Mouse (Mus musculus) ZHBTc4 (cell line): ENCODE results near the gene Cldn22.
"Not testable (repeated sequence)": the region's sequence is repeated elsewhere in the genome, so short reads cannot be mapped to it uniquely, and the experiment has no call there.

Experiments
- DNase-seq: peaks from one replicate; pipeline ENCODE4 v3.0.0-alpha.2; 2011; ENCODE audit warnings: low read depth, low spot score

Gene Cldn22

GRCm38 (mm10) chr8:47824182-47824581 is at the start of gene Cldn22:
Gene Cldn22 (plus strand): TSS chr8:47824482.
- peak; percentile 33 for DNase-seq

GRCm38 (mm10) chr8:47777415-47777814 is 46.9 kb upstream of the Cldn22 start:
- no peak for DNase-seq

DNA sequence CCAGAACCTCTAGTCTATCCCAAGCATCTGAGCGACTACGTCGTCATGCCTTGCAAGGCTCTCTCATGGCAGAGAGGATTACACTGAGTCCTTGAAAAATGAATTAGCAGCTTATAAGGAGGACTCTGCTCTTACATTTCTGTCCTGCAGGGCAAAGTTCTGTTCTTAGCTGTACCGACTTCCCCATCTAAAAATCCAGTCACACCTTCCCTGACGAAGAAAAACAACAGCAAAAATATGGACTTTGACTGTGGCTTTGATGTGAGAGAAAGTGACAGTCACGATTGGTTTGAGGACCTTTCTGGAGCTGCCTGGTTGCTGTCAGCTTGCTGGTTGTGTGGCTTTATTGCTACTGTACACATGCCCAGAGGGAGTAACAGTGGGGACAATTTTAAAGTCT is 44.7 kb upstream of the Cldn22 start:
- no peak for DNase-seq

DNA sequence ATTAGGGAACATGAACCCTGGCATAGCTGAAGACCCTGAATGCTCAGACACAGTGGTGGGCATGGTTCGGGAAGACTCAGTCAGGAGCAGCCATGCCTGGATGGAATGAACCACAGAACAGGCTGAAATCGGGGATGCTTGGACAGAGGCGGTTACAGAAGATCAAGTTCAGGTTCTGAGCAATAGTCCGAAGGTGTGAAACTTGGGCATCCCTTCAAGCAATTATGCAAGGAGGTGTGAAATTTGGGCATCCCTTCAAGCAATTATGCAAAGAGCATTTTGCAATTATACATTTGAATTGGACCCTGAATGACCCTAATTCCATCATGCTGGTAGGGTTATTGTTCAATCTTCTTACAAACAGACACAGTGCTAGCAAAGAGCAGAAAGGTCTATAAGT is 42.4 kb upstream of the Cldn22 start:
- no peak for DNase-seq

DNA sequence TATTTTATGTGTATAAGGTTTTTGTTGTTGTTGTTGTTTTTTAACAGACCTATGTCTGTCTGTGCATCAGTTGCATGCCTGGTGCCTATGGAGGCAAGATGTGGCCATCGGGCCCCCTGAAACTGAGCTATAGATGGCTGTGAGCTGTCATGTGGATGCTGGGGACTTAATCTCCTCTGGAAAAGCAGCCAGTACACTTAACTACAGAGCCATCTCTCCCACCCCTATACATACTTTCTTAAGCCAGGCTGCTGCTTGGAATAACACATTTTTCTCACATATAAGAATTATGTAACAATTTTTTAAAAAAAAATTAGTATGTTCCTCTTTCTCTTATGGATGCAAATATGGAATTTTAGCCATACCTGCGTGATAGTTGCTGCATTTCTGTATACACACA is 40.7 kb upstream of the Cldn22 start:
- no peak for DNase-seq

DNA sequence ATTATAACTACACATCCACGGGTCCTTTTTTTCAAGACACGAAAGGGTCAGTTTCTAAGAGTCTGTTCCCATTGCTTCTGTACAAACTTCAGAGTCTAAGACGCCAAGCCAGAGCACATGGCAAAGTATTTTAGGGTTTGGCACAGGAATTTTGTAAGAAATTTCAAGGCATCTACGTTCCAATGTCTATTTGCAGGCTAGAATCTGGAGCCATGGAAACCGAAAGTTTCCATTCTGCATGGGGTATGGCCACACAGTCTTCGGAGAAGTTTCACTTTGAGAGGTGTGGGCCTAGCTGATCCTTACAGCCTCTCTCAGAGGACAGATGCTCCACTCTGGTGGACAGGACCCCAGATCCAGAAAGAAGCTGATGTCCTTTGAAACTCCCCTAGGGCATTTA is 40.3 kb upstream of the Cldn22 start:
- no peak for DNase-seq

- DNase-seq: no peak
These were observed 39.8 kb upstream of the Cldn22 start for GRCm38 (mm10) chr8:47784436-47784835.

DNA sequence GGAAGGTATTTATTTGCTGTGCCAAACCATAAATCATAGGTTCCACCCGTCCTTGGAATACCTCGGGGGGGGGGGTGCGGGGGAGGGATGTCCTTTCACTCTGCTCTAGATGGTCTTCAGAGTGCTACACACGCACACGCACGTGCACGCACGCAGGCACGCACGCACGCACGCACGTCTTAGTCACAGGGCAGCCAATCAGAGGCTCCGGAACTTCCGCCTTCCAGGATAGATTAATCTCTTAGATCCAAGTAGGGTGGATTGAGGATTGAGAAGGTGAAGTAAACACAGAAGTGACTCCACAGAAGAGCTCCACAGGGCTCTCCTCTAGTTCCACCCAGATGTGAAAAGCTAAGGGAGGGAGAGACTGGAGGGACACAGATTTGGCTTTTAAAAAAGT is 38.0 kb upstream of the Cldn22 start:
- peak; percentile 42 for DNase-seq

GRCm38 (mm10) chr8:47787705-47788104 is 36.6 kb upstream of the Cldn22 start:
- DNase-seq: no peak

DNA sequence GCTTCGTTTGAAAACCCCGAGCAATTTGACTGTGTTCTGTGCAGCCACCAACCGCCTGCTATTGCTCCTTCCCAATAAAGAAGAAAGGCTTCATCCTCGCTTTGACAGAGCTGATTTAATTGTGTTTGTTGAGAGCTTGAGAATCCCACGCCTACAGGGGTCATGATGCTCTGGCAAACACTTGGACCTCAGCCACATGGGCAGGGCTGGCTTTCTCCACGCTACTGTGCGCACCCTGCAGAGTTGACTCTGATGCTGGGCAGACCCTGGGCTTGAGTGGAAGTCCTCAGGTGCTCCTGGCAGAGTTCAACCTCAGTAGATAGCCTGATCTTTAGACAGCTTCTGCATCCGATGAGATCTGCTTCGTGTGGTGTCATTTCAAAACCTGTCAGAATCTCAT is 32.3 kb upstream of the Cldn22 start:
- no peak for DNase-seq

DNA sequence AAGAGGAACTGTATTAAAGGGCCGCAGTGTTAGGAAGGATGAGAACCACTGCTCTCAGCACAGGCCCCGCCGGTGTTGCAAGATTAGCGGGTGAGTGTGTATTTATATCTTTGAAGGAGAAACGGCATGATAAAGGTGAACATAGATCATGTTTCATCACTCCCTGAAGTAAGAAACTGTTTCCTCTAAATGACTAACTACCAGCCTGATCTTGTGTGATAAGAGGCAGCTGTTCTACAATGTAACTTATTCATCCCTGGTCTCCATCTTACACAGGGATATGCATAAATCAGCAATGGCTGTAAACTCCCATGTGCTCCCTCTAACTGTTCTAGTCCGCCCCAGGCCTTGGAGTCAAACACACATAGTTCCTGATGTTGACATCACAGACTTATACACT is 24.8 kb upstream of the Cldn22 start:
- no peak for DNase-seq

GRCm38 (mm10) chr8:47802349-47802748 is 21.9 kb upstream of the Cldn22 start:
- no peak for DNase-seq

DNA sequence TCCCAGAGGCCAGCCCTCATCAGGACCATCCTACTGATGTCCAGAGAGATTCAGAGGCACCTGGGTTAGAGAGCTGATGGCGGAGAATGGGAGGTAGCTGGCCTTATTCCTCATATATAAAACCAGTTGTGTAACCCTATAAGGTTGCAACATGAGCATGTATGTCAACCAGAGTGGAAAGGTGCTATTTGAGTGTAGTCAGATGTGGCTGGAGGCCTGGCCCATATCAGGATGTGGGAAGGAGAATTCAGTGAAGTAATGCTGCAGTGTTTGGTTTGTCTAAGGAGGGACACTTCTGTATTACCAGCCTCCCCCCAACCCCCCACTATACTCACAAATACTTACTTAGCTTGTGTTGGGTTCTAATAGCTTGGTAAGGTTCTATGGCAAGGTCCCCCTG is 20.0 kb upstream of the Cldn22 start:
- DNase-seq: no peak

GRCm38 (mm10) chr8:47809970-47810665 is 14.2 kb upstream of the Cldn22 start:
- DNase-seq: no peak

GRCm38 (mm10) chr8:47810666-47811015 is 13.6 kb upstream of the Cldn22 start:
- DNase-seq: peak; percentile 74

- no peak for DNase-seq
These were observed 13.1 kb upstream of the Cldn22 start for GRCm38 (mm10) chr8:47811221-47811620.

GRCm38 (mm10) chr8:47819034-47819433 is 5.2 kb upstream of the Cldn22 start:
- DNase-seq: no peak

- DNase-seq: no peak
These were observed 3.1 kb upstream of the Cldn22 start for GRCm38 (mm10) chr8:47820914-47821772.

DNA sequence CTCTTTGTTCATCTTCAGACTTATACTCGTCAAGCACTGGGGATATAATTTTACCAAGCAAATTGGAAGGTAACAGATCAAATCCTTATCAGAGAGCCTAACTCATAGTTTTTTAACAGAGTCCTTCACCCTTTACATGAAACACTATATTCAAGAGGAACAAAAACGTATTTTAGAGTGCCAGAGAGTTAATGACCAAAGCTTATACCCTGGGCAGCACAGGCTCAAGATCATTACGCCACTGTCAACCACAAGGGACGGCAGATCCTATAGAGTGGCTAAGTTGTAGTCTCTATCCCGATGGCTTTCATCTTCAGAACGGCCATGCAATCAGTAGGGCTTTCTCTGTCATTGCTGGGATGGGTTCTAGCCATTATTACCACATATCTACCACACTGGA is 2.4 kb upstream of the Cldn22 start, which contains the start of gene Cldn24:
Cldn24 (plus strand) TSS at position 301 of the 400 bp plus-strand sequence.
- no peak for DNase-seq

DNA sequence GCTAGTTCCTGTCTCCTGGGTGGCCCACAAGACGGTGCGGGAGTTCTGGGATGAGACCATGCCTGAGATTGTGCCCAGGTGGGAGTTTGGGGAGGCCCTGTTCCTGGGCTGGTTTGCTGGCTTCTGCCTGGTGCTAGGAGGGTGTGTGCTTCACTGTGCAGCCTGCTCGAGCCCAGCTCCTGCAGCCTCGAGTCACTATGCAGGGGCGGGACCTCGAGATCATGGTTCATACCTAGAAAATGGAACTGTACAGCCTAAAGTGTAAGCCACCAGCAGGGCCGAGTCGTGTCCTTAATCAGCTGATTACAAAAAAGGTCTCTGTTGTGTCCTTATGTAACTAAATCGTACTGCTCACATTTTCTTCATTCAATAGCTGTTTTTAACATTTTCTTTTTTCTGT is 1.7 kb upstream of the Cldn22 start:
- DNase-seq: not testable (repeated sequence)

DNA sequence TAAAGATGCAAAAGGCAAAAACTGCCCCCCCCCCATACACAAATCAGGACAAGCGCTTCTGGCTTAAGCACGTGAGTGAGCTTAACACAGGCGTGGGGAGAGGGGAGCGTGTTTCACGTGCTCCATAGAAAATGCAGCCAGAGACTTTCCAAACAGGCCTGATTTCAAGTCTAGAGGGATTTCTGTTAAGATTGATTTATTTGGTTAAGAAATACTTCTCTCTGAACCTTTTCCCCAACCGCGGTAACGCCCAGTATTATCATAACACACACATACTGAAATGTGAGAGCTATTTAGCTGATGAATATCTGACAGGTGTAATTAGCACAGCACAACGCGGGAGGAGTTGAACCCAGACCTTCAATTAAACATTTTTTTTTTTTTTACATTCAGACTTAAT is 505 bp upstream of the Cldn22 start:
- DNase-seq: no peak

DNA sequence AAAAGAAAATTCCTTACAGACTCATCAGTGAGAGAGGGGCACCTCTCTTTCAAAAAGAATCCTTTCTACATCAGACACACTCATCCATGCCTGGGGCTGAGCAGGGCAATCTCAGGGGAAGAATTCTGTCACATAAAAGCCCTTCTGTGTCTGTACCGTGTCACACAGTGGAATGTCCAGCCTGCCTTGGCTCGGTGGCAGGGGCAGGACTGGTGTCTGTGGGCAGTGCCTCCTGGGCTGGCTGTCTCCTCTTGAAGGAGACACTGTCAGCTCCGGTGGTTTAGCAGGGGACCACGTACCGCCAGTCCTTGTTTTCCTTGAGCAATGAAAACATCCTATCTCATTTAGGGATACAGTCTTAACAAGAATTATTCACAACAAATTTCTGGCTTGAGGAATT is 1.3 kb downstream of the Cldn22 start:
- no peak for DNase-seq

- DNase-seq: no peak
These were observed 2.6 kb downstream of the Cldn22 start for GRCm38 (mm10) chr8:47826911-47827310.
